Mouse (Mus musculus) lung, postnatal 0 days (tissue): Measurements from ENCODE around the gene Rimbp2.

Experiments used
- CTCF ChIP-seq: IDR thresholded peaks from 2 replicates; pipeline ENCODE4 v1.5.1; 2016; ENCODE audit warnings: antibody characterized with exemption, mild to moderate bottlenecking
- EP300 ChIP-seq: IDR thresholded peaks from 2 replicates; pipeline ENCODE4 v1.6.1; 2016; ENCODE audit warnings: antibody characterized with exemption, mild to moderate bottlenecking, control low read depth

GRCm38 (mm10) chr5:128807408-128807807, 145.9 kb downstream of the Rimbp2 start:
- TF ChIP-seq CTCF: no peak
- TF ChIP-seq EP300: no peak
